Mouse (Mus musculus): ENCODE measurements around the gene Zfp658.

The Zfp658 gene

DNA sequence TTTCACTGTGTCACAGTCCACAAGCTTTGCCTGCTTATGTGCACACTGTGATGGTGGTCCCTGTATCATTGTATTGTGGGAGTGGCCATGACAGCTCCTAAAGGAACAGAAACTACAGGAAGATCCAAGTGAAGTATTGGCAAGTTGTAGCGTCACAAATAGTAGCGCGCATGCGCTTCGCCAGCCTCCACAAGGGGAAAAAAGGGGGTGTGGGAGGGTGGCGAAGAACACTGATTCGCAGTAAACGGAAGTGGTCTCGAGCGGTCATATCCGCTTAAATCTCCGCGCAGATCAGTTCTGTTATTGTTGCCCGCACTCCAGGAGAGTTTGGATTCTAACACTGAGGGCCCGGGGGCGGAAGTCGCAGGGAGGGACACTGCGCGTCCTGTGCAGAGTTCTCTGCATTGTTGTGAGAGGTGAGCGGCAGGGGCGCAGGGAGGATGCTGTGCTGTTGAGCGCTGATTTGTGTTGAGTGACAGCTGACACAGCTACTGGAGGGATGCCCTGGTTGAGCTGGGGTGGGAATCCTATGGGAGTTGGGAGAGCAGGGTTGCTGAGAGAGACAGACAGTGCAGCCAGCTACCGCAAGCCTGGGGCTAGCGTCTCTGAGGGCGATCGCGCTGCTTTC is at the start of gene Zfp658:
Gene Zfp658 (plus strand): TSS at position 251 of the 628 bp plus-strand sequence.
- peak; percentile 93 for DNase-seq

DNA sequence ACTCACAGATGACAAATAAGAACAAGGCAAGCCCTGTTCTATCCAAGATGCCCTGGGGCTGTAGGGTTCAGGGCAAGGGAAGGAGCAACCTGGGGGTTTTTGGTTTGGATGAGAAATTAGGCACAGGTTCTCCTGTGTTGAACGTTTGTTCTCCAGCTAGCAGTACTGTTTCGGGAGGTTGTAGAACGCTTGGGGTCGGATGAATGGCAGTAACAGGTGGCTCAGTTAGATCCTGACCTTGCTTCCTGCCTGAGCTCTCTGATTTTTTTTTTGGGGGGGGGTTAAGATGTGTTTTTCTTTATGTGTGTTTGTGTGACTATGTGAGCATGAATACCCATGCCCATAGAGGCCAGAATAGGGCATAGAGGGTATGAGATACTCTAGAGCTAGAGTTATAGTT is 49.5 kb upstream of the Zfp658 start:
- no peak for DNase-seq

DNA sequence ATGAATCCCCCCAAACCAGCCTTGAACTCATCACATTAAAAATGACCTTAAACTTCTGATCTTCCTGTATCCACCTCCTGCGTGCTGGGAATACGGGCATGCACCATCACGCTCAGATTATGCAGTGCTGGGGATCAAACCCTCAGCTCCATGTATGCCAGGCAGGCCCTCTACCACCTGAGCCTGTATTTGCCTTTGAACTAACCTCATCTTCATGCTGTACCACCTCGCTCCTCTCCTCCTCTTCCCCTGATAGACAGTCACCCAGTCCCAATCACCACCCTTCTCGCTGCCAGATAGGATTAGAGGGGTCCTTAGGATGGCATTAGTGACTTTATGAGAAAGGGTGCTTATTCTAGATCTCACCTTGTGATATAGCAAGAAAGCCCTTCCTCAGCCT is 47.0 kb upstream of the Zfp658 start:
- DNase-seq = no peak

DNA sequence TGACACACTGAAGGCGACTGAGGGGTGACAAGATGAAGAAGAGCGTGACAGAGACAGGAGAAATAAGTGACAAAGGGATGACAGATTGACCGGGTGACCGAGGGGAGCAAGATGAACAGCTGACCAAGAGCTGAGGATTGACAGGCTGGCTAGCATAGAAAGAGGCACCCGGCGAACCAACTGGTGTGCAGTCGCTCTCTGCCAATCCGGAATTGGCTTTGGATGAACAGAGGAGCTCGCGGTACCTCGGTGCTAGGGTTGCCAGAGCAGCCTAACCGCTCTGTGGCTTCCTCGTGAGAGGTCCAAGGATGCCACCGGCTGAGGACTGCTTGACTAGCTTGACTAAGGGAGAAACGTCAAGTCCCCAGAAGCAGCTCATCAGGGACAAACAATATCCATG is 43.7 kb upstream of the Zfp658 start:
- DNase-seq = no peak

DNA sequence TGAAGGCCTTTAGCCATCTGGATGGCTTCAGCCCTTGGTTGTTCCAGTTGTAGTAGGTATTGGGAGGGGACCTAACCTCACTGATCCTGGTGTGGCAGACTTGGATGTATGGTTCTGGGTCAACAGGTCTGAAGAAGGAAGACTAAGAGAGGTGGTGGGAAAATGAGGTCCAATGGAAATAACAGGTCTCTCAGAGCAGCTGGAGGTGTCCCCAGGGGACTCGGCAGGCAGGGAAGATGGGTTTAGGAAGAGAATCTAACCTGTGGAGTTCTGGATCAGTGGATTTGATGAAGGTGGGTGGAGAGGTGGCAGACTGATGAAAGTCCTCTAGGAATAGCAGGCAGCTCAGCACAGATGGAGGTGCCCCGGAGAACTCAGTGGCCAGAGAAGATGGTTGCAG is 39.3 kb upstream of the Zfp658 start:
- DNase-seq = no peak

DNA sequence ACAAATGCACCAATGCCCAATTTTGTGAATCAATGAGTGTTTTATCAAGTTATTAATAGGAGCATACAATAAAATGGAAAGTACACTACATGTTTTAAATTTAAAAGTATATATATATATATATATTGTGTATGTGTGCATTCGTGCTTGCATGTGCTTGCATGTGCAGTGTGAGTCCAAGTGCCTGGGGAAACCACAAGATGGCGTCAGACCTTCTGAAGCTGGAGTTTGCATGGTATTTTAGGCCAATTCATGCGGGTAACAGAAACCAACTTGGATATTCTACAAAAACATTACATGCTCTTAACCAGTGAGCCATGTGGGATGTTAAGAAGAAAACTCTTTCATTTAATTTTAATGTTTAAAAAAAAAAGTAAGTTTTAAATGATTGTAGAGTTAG is 36.7 kb upstream of the Zfp658 start:
- no peak for DNase-seq

DNA sequence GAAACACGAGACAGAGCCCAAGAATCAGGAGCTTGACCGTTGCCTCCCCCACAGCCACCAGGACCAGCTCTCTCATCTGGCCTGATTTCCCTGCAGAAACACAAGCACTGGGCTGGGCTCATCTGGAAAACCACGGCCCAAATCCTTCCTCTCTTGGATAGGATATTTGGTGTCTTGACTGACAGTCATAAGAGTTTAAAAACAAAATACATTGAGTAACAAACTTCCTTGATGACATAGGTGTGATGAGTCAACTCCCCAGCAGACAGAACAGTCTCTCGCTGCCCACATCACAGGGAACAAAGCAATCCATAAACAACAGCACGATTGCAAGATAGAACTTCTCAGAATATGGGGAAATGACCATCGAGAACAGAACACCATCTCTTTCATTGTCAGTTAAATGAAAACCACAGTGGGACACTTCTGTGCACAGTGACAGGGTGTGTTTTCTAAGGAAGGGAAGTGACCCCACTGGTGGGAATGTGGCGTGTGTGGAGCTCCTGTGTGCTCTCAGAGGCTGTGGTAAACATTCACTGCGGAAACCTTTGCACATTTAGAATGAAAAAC is 31.8 kb upstream of the Zfp658 start:
- no peak for DNase-seq

DNA sequence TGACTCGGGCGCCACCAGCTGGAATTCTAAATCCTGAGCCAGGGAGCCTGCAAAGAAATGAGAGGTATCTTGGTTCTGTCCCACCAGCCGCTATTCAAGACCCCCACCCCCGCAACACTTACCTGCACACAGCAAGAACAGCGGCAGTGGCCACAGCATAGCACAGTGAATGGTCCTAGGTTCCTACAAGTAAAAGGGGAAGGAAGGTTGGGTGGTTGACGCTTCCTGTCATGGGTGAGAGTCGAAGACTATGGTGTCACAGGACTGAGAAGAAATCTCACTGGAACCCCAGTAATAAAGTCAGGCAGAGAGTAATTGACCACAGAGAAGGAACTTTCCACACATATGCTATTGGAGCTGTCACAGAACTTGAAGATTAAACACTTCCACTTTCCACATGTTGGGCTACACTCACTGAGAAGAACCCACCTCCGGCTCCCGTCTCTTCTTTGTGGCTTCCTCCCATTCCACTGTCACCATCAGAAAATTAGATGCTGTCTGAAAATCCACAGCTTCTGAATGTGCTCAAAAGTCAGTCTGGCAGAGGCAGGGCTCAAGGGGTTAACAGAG is 29.0 kb upstream of the Zfp658 start:
- no peak for DNase-seq

DNA sequence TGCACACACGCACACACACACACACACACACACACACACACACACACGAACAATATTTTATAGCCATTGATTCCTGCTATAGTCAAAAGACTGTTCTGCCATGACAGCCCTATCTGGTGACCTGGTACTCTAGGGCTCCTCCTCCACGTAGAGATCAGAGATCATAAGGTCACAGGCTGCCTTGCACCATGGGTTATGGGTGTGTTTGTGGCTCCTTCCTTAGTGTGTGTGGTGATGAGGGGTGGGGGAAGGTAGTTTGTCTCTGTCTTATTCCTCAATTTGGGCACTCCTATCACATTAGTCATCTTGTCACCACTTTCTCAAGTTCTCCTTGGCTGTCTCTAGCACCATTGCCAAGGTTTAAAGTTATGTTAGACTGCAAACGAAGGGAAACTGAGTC is 23.5 kb upstream of the Zfp658 start:
- DNase-seq = no peak

DNA sequence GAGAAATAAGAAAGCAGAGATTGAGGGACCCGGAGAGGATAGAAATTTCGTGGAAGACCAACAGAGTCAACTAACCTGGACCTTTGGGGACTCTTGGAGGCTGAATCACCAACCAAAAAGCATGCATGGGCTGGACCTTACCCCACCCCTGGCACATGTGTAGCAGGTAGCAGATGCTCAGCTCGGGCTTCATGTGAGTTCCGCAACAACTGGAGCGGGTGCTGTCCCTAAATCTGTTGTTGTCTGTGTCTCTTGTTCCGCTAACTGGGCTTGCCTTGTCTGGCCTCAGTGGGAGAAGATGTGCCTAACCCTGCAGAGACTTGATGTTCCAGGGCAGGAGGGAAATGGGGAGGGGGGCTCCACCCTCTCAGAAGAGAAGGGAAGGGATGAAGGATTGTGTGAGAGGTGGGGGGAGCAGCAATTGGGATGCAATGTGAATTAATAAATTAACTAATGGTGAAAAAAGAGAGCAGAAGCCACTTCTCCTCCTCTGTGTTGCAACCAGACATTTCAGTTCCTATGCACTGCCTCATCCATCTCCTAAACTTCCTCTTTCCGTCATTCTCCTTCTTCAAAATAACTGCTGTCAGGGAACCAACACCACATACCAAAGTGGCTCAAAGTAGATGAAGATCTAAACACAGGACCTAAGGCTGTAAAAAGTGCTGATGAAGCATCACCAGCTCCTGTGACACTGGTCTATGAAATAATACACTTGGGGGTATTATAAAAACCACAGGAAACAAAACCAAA is 17.7 kb upstream of the Zfp658 start, which contains the start of gene Cd33:
Gene Cd33 (minus strand): TSS at position 204 of the 753 bp plus-strand sequence.
- DNase-seq = no peak

DNA sequence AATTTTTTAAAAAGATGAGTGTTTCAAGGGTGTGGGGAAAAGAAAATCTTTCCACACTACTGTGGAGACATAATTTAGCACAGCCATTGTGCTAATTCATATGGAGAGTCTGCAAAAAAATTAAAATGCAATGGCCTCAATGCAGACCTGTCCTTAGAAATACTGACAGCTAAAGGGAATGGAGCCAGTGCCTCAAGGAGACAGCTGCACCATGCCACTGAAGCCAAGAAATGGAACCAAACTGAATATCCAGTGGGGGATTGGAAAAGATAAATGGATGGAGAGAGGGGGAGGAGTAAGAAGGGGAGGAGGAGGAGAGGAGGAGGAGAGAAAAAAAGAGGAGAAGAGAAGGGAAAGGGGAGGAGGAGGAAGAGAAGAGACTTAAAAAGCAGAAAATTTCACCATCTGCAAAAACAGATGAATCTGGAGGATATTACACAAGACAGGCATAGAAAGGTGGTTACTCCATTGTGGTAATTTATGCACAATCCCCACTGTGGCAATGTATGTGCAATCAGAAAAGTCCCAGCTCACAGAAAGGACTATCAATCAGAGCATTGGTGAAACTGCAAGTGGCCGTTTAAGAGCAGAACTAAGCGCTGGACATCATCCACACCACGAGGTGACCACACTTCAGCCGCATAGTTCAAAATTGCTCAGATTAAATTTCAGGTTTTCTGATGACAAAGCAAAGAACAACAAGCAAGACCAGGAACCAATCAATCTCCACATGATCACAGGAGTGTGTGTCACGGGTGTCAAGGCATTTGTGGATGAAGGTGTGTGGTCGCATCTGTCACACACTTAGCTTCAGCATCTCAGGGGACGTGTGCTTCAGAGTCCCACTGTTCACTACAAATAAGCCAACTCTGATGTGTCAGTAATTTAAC is 16.2 kb upstream of the Zfp658 start:
- DNase-seq = no peak

DNA sequence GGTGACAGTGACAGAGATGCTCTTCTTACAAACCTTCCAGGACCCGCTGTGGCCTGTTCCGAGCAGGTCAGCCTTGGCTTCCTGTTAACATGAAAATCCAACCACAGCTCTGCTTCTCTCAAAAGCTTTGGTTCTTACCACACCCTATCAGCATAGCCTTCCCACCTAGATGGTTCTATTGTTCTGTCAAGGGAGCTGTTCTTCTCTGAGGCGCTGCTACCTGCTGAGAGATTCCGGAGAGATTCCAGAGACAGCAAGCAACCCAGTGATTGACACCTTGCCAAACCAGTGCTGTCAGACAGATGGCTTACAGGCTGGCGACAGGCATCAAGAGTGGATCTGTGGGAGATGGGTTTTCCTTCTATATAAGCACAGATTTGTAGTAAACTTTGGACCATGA is 14.4 kb upstream of the Zfp658 start:
- no peak for DNase-seq

DNA sequence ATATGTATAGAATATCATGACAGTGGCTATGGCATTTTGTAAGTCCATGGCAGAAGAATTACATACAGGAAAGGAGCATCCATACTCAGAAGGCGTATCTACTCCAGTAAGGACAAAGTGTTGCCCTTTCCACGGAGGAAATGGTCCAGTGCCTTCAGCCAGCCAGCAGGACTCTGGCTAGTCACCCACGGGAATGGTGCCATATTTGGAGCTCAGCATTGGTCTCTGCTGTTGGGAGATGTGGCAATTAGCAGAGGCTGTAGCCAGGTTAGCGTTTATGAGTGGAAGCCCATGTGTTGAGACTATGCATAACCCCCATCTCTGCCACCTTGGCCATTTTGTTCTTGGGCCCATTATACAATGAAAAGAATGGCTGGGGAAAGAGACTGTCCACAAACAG is 13.8 kb upstream of the Zfp658 start:
- DNase-seq = no peak

DNA sequence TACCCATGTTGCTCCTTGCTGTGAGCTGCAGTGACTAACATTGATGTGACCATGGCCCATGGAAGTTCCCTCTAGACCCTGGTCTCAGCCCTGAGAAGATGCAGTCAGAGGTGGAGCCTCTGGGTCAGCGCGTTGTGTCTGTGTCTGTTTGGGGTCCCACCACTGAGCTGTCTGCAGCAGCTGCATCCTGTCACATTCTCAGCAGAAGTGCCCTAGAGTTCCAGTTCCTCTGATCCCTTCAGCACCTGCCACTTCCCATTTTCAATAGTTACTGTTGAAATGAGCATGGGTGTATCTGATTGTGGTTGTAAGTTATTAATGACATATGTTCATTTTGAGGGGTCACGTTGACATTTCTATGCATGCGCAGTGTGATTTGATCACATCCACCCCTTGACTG is 8.9 kb upstream of the Zfp658 start:
- no peak for DNase-seq

DNA sequence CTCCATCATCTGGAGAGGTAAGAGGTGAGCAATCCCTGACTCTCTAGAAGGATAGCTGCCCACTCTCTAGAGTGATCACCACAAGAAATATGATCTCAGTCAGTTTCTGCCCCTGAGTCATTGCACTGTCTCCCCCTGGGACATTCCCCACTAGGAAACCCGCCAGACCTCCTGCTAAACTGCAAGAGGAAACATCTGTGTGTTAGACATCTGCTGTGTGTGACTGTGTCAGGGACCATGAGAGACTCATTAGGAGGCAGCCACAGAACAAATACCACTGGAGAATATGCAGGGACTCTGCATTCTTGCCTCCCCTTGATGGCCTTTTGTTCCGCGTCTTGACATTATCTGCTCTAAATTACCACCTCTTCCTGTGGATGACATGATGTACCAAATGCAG is 7.5 kb upstream of the Zfp658 start:
- no peak for DNase-seq

DNA sequence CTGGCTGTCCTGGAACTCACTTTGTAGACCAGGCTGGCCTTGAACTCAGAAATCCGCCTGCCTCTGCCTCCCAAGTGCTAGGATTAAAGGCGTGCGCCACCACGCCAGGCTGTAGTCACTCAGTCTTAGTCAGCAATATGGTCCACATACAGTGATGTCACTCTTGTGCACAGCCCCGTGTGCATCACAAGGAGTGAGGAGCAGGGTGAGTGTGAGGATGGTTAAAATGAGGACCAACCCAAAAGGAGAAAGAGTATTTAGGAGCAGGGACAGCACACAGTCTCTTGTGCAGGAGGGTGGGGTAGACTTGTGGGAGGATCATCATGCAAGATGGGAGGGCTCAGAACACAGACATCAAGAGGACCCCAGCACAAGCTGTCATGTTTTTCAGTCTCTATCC is 6.7 kb upstream of the Zfp658 start:
- no peak for DNase-seq

DNA sequence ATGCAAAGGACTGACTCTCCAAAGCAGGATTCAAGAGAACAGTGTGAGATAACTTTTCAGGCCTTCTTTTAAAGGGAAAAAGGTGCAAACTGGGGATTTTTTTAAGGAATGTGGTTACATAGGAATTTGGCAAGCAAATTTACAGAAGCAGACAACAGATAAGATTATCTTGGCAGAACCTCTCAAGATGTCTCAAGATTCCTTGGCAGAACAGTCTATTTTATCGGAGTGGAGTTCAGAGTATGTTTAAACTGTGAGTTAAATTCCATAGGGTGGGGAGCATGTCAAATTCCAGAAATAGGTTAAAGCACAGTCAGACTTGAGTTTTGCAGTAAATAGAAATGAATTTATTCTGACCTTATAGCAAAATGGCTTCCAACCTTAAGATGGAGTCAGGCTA is 5.2 kb upstream of the Zfp658 start:
- DNase-seq = no peak

DNA sequence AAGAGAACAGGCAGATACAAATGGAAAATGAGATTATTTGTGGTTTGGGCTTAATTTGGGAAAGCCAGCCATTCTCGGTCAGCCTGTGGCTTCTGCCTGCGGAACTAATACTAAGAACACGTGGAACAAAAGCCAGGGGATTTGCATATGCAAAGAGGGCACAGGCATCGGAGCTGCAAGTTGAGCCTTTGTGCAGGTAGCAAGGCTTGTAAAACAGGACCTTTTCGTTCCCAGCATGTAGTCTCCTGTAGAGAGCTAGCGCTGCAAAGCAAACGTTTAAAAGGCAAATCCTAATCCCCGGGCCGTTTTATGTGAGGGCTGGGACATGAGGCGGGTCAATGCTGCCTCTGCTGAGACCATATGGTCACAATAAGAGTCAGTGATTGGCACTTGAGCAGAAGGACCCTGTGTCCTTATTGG is 605 bp downstream of the Zfp658 start:
- no peak for DNase-seq

DNA sequence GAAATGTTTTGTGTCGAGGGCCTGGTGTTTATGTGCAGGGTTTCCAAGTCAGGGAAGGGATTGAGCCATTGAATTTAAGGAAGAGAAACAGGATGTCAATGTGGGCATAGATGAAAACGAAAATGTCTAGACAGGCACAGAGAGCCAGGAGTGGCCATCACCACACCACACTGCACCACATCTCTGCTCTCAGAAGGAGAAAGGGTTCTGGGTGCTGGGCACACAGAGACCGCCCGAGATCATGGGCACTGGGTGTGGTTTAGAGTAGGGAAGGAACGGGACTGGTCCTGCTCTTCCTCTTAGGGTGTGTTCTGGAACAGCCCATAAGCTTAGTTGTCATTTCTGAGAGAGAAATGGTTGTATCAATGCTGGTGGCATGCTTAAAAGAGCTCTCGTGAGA is 1.2 kb downstream of the Zfp658 start:
- DNase-seq = no peak

DNA sequence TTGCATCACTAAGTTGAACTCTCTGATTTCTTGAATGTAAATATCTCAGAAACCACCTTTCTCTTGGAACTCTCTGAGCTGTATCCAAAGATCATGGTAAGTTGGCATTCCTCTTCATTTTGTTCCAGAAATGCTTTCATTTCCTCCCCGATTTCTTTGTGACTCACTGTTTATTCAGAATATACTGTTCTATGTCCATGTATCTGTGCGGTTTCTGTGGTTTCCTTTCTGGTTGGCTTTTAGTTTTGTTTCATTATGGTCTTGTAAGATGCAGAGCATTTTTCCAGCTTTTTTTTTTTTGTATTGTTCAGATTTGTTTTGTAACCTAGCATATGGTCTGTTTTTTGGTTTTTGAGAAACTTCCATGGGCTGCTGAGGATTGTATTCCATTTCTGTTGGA is 9.2 kb downstream of the Zfp658 start:
- DNase-seq = no peak

DNA sequence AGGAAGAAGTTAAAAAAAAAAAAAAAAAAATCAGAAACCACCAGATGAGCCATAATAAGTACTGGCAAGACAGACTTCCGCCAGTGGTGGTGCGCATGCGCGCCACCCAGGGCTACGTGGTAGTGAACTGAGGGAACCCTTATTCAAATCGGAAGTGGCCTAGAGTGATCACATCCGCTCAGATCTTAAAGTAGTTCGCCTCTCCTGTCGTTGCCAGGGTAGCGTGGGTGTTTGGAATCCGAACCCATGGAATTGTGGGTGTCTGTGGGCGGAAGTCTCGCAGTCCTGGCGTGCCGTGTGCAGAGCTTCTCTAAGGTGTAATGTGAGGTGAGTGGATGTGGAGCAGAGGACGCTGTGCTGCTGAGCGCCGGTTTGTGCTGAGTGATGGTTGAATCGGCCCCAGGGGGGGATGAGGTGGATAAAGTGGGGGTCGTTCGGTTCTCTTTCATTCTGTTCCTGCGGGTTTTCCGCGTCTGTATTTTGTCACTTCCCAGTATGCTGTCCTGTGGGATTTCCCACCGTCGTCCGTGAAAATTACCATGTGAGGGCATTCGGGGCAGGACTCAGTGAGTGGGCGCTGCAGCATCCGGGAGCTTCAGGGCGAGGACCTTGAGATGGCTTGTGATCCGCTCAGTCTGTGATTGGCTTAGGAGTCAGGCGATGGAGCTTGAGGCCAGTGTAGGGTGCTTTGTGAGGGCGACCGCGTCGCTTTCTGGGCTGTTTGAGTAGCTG is 17.6 kb downstream of the Zfp658 start, which contains the start of gene Zfp719:
Gene Zfp719 (plus strand): TSS at position 171 of the 732 bp plus-strand sequence.
- peak; percentile 95 for DNase-seq

DNA sequence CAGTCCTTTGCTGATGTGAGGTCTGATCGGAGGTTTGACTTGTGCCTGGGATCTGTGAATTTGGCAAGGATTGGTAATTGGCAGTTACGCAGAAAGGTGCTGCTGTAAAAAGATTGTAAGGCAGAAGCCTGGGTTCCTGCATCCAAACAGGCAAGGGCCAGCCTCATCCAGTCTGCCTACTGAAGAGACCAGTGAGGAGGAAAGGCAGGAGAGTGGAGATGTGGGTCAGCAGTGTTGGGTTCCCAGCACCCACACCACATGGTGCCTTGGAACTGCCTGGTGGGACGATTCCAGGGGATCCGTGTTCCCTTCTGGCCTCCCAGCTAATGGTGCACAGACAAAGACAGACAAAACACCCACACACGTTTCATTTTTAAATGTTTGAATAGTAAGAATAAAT is 18.5 kb downstream of the Zfp658 start:
- DNase-seq = no peak

All from lung, postnatal 10 days (tissue).